Mouse (Mus musculus) midbrain, embryonic 16.5 days (tissue): ENCODE data around the gene Bclaf1. TPM values are rescaled to one million over a fixed set of nuclear protein-coding genes. Genes with fewer than 3 reads are reported as not detected.

Experiments used
- ATAC-seq: fragments of 200-750 bp; cut with Nextera tagmentation; 2 replicates; pipeline ENCODE4 v1.8.0; 2017; ENCODE audit warnings: moderate TSS enrichment
- H3K27ac ChIP-seq: fragments of 300-500 bp; sonication (generic); 2 replicates; pipeline ENCODE4 v1.5.1; 2014; ENCODE audit warnings: mild to moderate bottlenecking, low read length, mixed read lengths
- H3K27me3 ChIP-seq: fragments of 300-500 bp; sonication (generic); 2 replicates; pipeline ENCODE4 v1.6.1; 2014; ENCODE audit warnings: low read depth, low read length, mixed read lengths; ENCODE audit not compliant: control insufficient read depth, insufficient read depth
- H3K36me3 ChIP-seq: fragments of 300-500 bp; sonication (generic); 2 replicates; pipeline ENCODE4 v1.6.1; 2014; ENCODE audit warnings: mild to moderate bottlenecking, low read length, moderate library complexity, mixed read lengths; ENCODE audit not compliant: control insufficient read depth, insufficient read depth
- H3K4me1 ChIP-seq: fragments of 300-500 bp; sonication (generic); 2 replicates; pipeline ENCODE4 v1.6.1; 2014; ENCODE audit warnings: mild to moderate bottlenecking, low read length, mixed read lengths; ENCODE audit not compliant: control insufficient read depth, insufficient read depth
- H3K4me2 ChIP-seq: fragments of 300-500 bp; sonication (generic); 2 replicates; pipeline ENCODE4 v1.6.1; 2014; ENCODE audit warnings: mild to moderate bottlenecking, low read length, mixed read lengths
- H3K4me3 ChIP-seq: fragments of 300-500 bp; sonication (generic); 2 replicates; pipeline ENCODE4 v1.5.1; 2014; ENCODE audit warnings: low read depth, mild to moderate bottlenecking, low read length, moderate library complexity, mixed read lengths
- H3K9ac ChIP-seq: fragments of 300-500 bp; sonication (generic); 2 replicates; pipeline ENCODE4 v1.6.1; 2014; ENCODE audit warnings: low read depth, low read length, mixed read lengths
- H3K9me3 ChIP-seq: fragments of 300-500 bp; sonication (generic); replicated peaks from 2 replicates; pipeline ENCODE4 v1.6.1; 2014; ENCODE audit warnings: mild to moderate bottlenecking, low read length, mixed read lengths; ENCODE audit not compliant: control insufficient read depth, poor library complexity, severe bottlenecking
- WGBS: fragments of 180-500 bp; shearing (Covaris S2); extraction: QIAGEN DNeasy Blood & Tissue Kit; methylation state at CpG from one replicate; pipeline ENCODE4 v1.1.7; 2014; 5-methylcytosine and 5-hydroxymethylcytosine counted together
- polyA plus RNA-seq: library from polyadenylated mRNA; unstranded; fragments of >200 nt; fragmentation: Nextera tagmentation; extraction: Ambion mirVana; gene quantifications from 2 replicates; pipeline ENCODE4 v1.2.1, GENCODE M21; 2015

Gene Bclaf1
- polyA plus RNA-seq: 106 and 121 TPM in 2 replicates

DNA sequence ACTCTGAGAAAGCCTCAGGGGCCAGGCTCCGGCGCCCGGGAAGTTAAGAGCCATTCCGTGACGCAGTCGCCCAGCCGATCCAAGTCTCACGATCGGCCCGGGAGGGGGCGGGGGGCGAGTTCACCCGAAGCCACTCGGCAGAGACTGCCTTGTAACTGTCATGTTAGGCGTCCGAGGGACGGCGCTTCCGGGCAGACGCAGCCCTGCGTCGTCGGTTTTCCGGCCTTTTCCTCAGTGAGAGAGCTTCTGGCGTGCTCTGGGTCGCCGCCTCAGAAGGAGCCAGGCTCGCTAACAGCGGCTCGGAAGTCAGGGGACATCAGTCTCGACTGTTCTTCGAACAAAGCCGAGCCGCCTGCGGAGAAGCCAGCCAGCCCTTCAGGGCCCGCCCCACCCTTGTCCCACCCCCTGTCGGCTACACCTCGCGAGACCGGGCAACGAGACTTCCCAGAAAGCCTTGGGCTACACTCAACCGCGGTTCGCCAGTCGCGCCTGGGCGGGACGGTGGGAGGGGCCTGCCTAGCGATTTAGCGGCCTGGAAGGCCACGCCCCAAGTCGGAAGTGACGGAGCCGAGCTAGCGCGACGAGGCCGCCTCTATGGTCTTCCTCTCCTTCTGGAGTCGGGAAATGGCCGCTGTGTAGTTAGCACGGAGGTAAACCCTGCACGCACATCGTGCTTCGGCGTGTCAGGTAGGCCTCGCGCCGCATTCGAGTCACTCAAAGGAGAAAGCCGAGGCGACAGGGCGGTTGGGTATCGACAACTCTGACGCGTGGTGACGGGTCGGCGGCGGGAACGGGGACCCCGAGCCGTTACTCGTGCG lies at the start of gene Bclaf1:
TSS of gene Bclaf1 (plus strand) at position 552 of the 818 bp plus-strand sequence.
- peak within 1 kb of the TSS; percentile 80 for H3K4me2 ChIP-seq
- H3K27ac ChIP-seq: peak within 1 kb of the TSS; percentile 97
- no peaks in the 10 kb centered on the region for H3K27me3 ChIP-seq
- H3K9me3 ChIP-seq: no peaks in the 10 kb centered on the region
- peaks cover 20% of the 10 kb centered on the region for H3K4me1 ChIP-seq
- peak within 1 kb of the TSS; percentile 83 for H3K9ac ChIP-seq
- H3K4me3 ChIP-seq: peak within 1 kb of the TSS; percentile 68
- no peaks in the 10 kb centered on the region for H3K36me3 ChIP-seq
- ATAC-seq: peak; percentile 98
- under 1% methylated on average over 84 of the region's 84 CpGs for WGBS

- no peaks in the 10 kb centered on the region for H3K4me1 ChIP-seq
- no peaks in the 10 kb centered on the region for H3K36me3 ChIP-seq
- no peak overlapping the region for H3K27ac ChIP-seq
- no peak overlapping the region for H3K4me3 ChIP-seq
- no peaks in the 10 kb centered on the region for H3K27me3 ChIP-seq
- H3K9ac ChIP-seq: no peak overlapping the region
- ATAC-seq: no peak
- no peak overlapping the region for H3K4me2 ChIP-seq
- WGBS: 94% methylated on average over 6 of the region's 6 CpGs
- no peaks in the 10 kb centered on the region for H3K9me3 ChIP-seq
These were observed 49.4 kb upstream of the Bclaf1 start for GRCm38 (mm10) chr10:20262896-20263295.

DNA sequence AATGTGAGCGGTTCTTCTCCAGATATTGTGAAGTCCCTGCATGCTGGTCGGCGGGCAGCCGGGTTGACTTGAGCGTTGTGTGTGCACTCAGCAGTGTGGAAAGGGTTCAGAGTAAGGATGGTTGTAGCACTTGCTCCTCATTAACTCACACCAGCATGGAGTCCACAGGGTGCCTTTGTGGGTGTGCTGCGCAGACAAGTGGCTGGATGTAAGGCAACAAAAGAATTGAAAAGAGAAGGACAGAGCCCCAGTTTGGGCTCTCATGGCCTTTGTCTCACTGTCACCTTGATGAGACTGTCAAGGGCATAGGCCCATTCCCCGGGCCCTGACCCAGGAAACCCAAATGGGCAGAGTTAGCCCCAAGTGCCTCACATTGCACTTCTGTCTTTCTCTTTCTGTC lies 47.8 kb upstream of the Bclaf1 start:
- no peak overlapping the region for H3K9ac ChIP-seq
- H3K27ac ChIP-seq: no peak overlapping the region
- H3K4me1 ChIP-seq: no peaks in the 10 kb centered on the region
- no peaks in the 10 kb centered on the region for H3K9me3 ChIP-seq
- WGBS: 74% methylated on average over 7 of the region's 7 CpGs
- no peaks in the 10 kb centered on the region for H3K36me3 ChIP-seq
- ATAC-seq: no peak
- no peak overlapping the region for H3K4me2 ChIP-seq
- H3K4me3 ChIP-seq: no peak overlapping the region
- H3K27me3 ChIP-seq: no peaks in the 10 kb centered on the region

- H3K36me3 ChIP-seq: no peaks in the 10 kb centered on the region
- H3K27me3 ChIP-seq: no peaks in the 10 kb centered on the region
- no peaks in the 10 kb centered on the region for H3K9me3 ChIP-seq
- H3K9ac ChIP-seq: no peak overlapping the region
- no peak overlapping the region for H3K4me2 ChIP-seq
- H3K27ac ChIP-seq: no peak overlapping the region
- ATAC-seq: no peak
- WGBS: 79% methylated on average over 10 of the region's 10 CpGs
- no peaks in the 10 kb centered on the region for H3K4me1 ChIP-seq
- H3K4me3 ChIP-seq: no peak overlapping the region
These were observed 45.2 kb upstream of the Bclaf1 start for GRCm38 (mm10) chr10:20267032-20267431.

DNA sequence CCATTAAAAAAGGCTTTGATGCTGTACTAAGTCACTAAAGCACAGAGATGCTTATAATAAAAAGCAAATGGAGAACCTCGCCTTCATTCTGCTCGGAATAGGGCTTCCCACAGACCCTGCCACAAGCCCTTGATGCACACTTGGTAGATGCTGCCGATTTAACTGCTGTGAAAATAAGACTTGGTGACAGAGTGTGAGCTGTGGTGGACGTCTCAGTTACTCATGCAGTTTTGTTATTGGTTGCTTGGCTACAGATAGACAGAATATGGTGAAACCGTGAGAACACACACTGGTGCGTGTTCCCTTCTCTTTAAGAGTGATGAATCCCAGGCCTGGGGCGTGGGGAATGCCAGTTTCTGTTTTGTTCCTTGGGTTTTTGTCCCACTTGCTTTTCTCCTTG lies 43.3 kb upstream of the Bclaf1 start:
- H3K4me3 ChIP-seq: no peak overlapping the region
- no peak overlapping the region for H3K4me2 ChIP-seq
- no peaks in the 10 kb centered on the region for H3K36me3 ChIP-seq
- ATAC-seq: no peak
- H3K4me1 ChIP-seq: no peaks in the 10 kb centered on the region
- no peaks in the 10 kb centered on the region for H3K27me3 ChIP-seq
- no peak overlapping the region for H3K27ac ChIP-seq
- no peak overlapping the region for H3K9ac ChIP-seq
- 65% methylated on average over 7 of the region's 7 CpGs for WGBS
- H3K9me3 ChIP-seq: no peaks in the 10 kb centered on the region

DNA sequence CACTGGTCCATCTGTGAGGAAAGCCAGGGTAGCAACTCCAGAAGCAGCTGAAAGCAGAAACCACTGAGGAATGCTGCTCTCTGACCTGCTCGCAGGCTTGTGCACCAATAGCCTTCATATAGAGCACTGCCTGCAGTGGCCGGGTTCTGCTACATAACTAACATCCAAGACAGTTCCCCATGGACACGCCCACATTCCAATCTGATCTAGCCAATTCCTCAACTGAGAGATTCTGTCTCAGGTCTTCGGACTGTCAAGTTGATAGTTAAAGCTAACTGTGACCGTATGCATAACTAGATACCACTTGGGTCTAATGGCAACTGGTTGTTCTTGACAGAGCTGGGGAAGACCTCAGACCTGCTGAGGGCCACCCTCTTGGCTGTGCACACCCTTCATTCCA lies 39.9 kb upstream of the Bclaf1 start:
- no peak for ATAC-seq
- no peak overlapping the region for H3K4me2 ChIP-seq
- no peak overlapping the region for H3K27ac ChIP-seq
- no peaks in the 10 kb centered on the region for H3K4me1 ChIP-seq
- no peaks in the 10 kb centered on the region for H3K27me3 ChIP-seq
- H3K9ac ChIP-seq: no peak overlapping the region
- 97% methylated on average over 5 of the region's 5 CpGs for WGBS
- H3K36me3 ChIP-seq: no peaks in the 10 kb centered on the region
- no peaks in the 10 kb centered on the region for H3K9me3 ChIP-seq
- H3K4me3 ChIP-seq: no peak overlapping the region

GRCm38 (mm10) chr10:20273278-20273677 lies 39.0 kb upstream of the Bclaf1 start:
- no peaks in the 10 kb centered on the region for H3K4me1 ChIP-seq
- no peak overlapping the region for H3K27ac ChIP-seq
- WGBS: 56% methylated on average over 15 of the region's 15 CpGs
- no peak overlapping the region for H3K4me3 ChIP-seq
- H3K36me3 ChIP-seq: no peaks in the 10 kb centered on the region
- peak; percentile 51; the same call in 1 of the 2 replicates for ATAC-seq
- H3K4me2 ChIP-seq: no peak overlapping the region
- no peak overlapping the region for H3K9ac ChIP-seq
- H3K9me3 ChIP-seq: no peaks in the 10 kb centered on the region
- no peaks in the 10 kb centered on the region for H3K27me3 ChIP-seq

GRCm38 (mm10) chr10:20274022-20274421 lies 38.2 kb upstream of the Bclaf1 start:
- Histone ChIP-seq H3K4me1 (no peaks in the 10 kb centered on the region), H3K9ac (no peak overlapping the region), H3K36me3 (no peaks in the 10 kb centered on the region), H3K9me3 (no peaks in the 10 kb centered on the region), H3K27me3 (no peaks in the 10 kb centered on the region), H3K4me2 (no peak overlapping the region), H3K4me3 (no peak overlapping the region), H3K27ac (no peak overlapping the region)
- no peak for ATAC-seq
- whole genome bisulfite sequencing: 87% methylated on average over 9 of the region's 9 CpGs

DNA sequence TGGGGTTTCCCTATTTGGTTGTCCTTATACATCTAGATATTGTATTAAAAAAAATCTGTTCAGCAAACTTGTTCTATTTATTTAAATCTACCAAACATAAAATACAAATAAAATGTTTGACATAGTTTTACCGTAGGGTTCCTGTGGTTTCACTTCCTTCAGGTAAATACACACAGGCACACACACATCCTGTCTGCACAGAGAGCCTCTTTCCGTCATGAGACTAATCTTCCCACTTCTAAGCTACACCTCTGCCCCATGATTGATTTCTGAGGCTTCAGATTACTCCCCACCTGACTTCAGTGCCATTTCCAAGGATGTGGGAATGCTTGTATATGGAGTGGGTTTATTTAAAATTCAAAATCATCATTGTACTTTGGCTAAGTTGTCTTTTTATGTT lies 30.8 kb upstream of the Bclaf1 start:
- Histone ChIP-seq H3K9ac (no peak overlapping the region), H3K9me3 (no peaks in the 10 kb centered on the region), H3K4me3 (no peak overlapping the region), H3K4me2 (no peak overlapping the region), H3K36me3 (no peaks in the 10 kb centered on the region), H3K27ac (no peak overlapping the region), H3K4me1 (peaks cover 12% of the 10 kb centered on the region), H3K27me3 (no peaks in the 10 kb centered on the region)
- no peak for ATAC-seq
- 88% methylated on average over 2 of the region's 2 CpGs for WGBS
